Mouse (Mus musculus) mouse trophoblast stem cell (cell line): Measurements from ENCODE around the gene Tpp2.
"Not testable (repeated sequence)": the region's sequence is repeated elsewhere in the genome, so short reads cannot be mapped to it uniquely, and the experiment has no call there.

Experiments
- in situ Hi-C, 2 experiments: fragments of 300-500 bp; cut with MseI, MboI; formaldehyde crosslinking; loops; 2 replicates in 1 of 2; 3 replicates in 1 of 2; pipeline ENCODE4 v1.15.1; 2025

Tpp2 gene

DNA sequence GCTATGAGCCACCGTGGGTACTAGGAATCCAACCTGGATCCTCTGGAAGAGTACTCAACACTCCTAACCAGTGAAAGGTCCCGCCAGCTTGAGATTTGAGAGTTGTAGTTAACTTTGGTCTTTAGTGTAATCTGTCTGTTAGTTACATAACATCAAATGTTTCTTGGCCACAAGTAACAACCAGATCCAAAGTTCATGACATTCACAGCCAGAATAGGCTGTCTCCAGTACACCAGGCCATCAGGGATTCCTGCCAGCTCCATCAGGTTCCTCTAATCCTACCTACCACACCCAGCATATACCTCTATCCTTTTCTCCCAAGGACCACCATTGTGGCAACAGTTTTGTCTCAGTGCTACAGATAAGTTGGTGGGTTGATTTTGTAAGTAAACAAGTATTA lies 82.1 kb downstream of the Tpp2 start:
- in situ Hi-C loops, result no loop called here

DNA sequence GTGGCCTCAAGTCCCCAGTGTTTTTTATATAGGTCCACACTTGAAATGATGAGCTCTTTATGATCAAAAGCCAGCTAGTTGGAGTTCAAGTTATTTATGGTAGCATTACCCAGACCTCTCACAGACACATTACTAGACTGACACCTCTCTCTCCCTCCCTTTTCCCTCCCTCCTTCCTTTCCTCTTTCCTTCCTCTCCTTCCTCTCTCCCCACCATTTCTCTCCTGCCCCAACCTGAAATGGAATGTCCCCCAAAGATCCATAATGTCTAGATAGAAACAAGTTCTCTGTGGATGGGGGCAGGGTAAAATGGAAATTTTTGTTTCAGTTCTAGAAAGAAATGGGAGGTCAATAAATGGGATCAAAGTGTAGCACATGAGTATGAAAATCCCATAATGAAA lies 86.5 kb downstream of the Tpp2 start, which contains the start of gene Mettl21c:
TSS of gene Mettl21c (minus strand) at position 101 of the 400 bp plus-strand sequence.
- in situ Hi-C loops, result no loop called here

DNA sequence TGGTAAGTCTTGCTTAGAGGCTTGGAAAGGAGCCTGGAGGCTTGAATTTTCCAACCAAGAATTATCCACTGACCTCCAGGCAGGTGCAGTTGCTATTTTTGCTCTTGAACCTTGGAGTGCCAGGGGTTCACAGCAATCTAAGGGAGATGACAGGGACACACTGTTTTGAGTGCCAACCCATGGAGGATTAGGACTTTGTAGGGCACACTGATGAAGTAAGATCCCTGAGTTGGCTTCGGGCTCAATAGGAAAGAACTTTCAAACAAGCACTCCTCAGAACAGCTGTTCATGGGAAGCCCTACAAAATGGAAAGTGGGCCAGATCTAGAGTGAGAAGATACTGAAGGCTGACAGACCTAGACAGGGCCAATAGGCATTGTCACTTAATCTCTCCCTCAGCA lies 89.2 kb downstream of the Tpp2 start:
- in situ Hi-C loops, result no loop called here

DNA sequence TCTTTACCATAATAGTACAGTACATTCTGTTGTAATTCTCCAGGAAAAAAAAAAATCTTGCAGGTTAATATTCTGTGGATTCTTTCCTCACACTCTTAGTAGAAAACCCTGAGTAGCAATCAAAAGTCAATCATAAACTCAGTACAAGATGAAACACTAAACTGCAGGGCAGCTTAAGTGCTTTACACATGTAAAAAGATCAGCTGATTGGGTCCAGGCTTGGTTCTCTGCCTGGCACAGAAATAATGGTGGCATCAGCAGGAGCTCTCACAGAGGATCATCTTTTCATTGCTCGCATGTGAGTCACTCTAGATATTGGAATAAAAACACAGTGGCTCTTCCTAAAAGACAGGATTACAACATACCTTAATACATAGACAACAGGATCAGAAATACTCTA lies 94.2 kb downstream of the Tpp2 start:
- in situ Hi-C loops, result no loop called here

DNA sequence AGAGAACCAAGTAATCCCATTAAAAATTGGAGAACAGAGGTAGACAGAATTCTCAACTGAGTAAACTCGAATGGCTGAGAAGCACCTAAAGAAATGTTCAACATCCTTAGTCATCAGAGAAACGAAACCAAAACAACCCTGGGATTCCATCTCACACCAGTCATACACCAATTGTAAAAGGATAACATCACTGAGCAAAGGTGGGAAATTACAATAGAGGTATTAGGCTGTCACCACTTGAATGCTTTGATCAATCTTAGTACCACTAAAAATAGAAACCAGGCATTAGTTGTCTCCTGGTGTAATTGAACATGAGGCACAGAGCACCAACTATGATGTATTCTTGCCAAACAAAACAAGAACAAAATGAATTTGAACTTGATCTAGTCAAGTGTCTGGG lies 98.8 kb downstream of the Tpp2 start:
- in situ Hi-C loops, result no loop called here

DNA sequence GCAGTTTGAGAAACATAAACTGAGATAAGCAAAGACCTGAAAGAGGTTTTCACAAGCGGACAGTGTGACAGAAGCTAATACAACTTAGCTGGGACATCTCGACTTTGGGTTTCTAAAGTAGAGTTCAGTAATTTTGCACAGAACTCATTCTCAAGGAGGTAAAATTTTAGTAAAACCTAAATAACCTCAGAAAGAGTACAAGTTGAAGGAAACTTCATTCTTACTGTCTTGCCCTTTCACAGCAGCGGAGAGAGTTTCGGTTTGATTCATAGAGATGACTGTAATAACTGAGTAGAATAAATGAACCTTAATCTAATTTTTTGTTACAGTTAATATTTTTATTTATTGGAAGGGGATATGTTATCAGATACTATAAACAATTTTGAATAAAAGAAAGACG lies 99.5 kb downstream of the Tpp2 start:
- in situ Hi-C loops, result no loop called here

DNA sequence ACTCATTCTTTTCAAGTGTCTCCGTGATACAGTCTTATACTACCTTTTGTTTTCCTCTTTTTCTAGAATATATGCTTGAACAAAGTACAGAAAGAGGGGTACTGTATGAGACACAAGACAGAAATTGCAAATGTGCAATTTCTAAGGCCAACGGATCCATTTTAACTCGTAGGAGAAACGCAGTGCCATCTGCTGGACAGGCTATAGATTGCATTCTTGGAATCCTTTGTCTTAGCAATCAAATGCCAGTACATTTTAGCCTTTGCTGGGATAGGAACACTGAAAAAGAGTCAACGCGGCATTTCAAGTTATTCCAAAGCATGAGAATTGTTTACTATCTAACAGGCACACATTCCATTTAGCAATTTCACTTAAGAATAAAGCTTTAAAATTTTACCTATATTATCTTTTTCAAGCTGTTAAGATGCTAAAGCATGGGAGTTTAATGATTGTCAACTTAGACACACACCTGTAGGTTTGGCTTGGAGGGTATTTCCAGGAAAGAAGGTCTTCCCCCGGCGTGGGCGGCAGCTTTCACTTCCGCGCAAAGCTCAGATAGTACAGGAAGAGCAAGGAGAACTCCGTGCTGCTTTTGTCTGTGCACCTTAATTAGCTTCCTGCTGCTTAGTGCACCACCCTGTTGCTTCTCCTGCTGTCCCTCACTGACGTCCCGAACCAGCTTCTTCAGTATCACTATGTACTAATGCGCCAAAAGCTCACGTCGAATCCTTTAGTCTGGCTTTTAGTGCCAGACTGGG lies 108.5 kb downstream of the Tpp2 start:
- in situ Hi-C loops, result no loop called here

DNA sequence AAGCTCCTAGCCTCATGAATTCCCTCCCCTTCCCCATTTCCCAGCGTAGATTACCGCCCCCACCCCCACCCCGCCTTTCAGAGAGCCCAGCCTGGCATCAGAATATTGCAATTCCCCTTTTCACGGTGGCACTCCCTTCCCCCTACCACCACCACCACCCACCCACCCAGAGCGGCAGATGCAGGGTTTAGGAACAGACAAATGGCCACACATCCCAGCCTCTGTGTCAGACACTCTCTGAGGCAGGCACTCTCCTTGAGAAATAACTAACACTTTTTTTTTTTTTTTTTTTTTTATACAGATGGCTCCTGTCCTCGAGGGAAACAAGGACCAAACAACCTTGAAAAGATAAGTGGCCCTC lies 109.1 kb downstream of the Tpp2 start:
- in situ Hi-C loops, result no loop called here

DNA sequence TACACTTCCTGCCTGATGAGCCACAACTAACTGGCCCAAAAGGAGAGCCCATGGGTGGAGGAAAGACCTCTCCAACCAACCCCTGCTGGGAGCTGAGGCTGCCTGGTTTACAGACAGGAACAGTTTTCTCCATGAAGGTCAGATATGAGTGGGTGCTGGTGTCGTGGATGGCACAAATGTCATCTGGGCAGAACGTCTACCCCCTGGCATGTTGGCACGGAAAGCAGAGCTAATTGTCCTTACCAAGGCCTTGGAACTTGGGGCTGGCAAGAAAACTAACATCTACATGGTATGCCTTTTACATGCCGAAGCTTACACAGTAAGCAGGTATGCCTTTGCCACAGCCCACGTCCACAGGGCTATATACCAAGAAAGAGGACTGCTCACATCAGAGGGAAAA lies 112.2 kb downstream of the Tpp2 start:
- in situ Hi-C loops, result not testable (repeated sequence)

DNA sequence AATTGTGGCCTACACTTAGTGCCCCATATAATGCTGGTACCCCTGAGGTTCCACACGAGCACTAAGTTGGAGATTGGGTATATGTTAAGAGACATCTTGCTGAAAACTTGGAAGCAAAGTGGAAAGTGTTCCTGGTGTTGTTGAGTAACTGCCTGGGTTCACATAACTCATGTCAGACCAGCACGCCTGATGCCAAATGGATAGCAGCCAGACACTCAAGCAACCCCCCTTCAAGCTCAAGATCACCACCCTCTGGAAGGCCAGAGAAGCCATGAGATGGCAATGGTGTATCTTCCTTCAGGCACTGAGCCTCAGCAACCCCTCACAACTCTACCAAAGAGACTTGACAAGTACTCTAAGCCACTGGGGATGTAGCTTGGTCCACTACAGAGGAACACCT lies 113.1 kb downstream of the Tpp2 start:
- in situ Hi-C loops, result no loop called here
